Mouse (Mus musculus) thymus, adult 2 months (tissue): ENCODE data around the gene Gstt3.

Experiments
- CTCF ChIP-seq: fragments of 200-500 bp; IDR thresholded peaks from 2 replicates; pipeline ENCODE4 v1.5.1; 2012; ENCODE audit warnings: mild to moderate bottlenecking, control low read depth, low read length, moderate library complexity, borderline replicate concordance; ENCODE audit not compliant: control insufficient read depth, poor library complexity, insufficient read depth; ENCODE audit errors: extremely low read depth
- POLR2A ChIP-seq: fragments of 200-500 bp; IDR thresholded peaks from 2 replicates; pipeline ENCODE4 v1.6.1; 2012; ENCODE audit warnings: mild to moderate bottlenecking, low read length, control low read depth, moderate library complexity; ENCODE audit not compliant: control insufficient read depth, poor library complexity, insufficient read depth; ENCODE audit errors: extremely low read depth

DNA sequence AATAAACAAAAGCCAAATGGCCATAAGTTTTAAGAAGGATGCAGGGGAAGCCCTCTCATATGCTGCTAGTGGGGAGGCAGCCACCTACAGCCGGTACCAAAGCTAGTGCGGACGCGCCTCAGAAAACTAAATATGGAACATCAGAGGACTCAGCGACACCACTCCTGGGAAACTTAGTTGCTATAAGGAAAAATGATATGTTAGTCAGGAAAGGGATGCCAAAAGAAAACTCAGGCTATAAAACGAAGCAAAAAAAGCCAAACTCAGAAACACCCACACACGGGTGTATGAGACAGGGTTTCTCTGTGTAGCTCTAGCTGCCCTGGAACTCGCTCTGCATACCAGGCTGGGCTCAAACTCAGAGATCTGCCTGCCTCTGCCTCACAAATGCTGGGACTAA, 7.1 kb upstream of the Gstt3 start:
- TF ChIP-seq POLR2A (no peak), CTCF (no peak)
